Mouse (Mus musculus): Measurements from ENCODE around the gene Hoxc11. TPM values are rescaled to one million over a fixed set of nuclear protein-coding genes. Genes with fewer than 3 reads are reported as not detected.

Hoxc11 gene
- total RNA-seq, 2 experiments from 2014 or later, result not detected

- DNase-seq, result no peak
Observed at GRCm38 (mm10) chr15:102984925-102985324, 30.7 kb downstream of the Hoxc11 start.

- DNase-seq, result peak; percentile 69 to 81
Observed at GRCm38 (mm10) chr15:102987124-102987833, 33.1 kb downstream of the Hoxc11 start.

- no peak for DNase-seq
Observed at GRCm38 (mm10) chr15:102988078-102988477, 33.9 kb downstream of the Hoxc11 start.

GRCm38 (mm10) chr15:102990461-102991397 lies 36.5 kb downstream of the Hoxc11 start, which contains the start of gene Hoxc8:
Hoxc8 (plus strand) TSS chr15:102990607.
- no peak for DNase-seq

GRCm38 (mm10) chr15:102991782-102992181 lies 37.6 kb downstream of the Hoxc11 start:
- no peak for DNase-seq

GRCm38 (mm10) chr15:102992206-102992605 lies 38.0 kb downstream of the Hoxc11 start:
- DNase-seq, result no peak

GRCm38 (mm10) chr15:102992863-102993262 lies 38.6 kb downstream of the Hoxc11 start:
- DNase-seq, result no peak

GRCm38 (mm10) chr15:102996548-102996947 lies 42.3 kb downstream of the Hoxc11 start:
- no peak for DNase-seq

- DNase-seq, result no peak
Observed at GRCm38 (mm10) chr15:102997431-102997830, 43.2 kb downstream of the Hoxc11 start.

- DNase-seq, result no peak
Observed at GRCm38 (mm10) chr15:102997939-102998355, 43.7 kb downstream of the Hoxc11 start, which contains the start of gene Hoxc6. Hoxc6 (plus strand) TSS chr15:102998257.

GRCm38 (mm10) chr15:102998608-102999182 lies 44.5 kb downstream of the Hoxc11 start:
- DNase-seq, result no peak

GRCm38 (mm10) chr15:102999183-102999831 lies 45.1 kb downstream of the Hoxc11 start:
- DNase-seq, result no peak

GRCm38 (mm10) chr15:102999955-103000354 lies 45.7 kb downstream of the Hoxc11 start:
- DNase-seq, result no peak

- DNase-seq, result no peak
Observed at GRCm38 (mm10) chr15:103000501-103000901, 46.3 kb downstream of the Hoxc11 start.

GRCm38 (mm10) chr15:103001370-103001769 lies 47.1 kb downstream of the Hoxc11 start:
- no peak for DNase-seq

- DNase-seq, result no peak
Observed at GRCm38 (mm10) chr15:103002156-103002555, 47.9 kb downstream of the Hoxc11 start.

GRCm38 (mm10) chr15:103002821-103003448 lies 48.7 kb downstream of the Hoxc11 start:
- no peak for DNase-seq

GRCm38 (mm10) chr15:103005308-103005707 lies 51.1 kb downstream of the Hoxc11 start:
- no peak for DNase-seq

- no peak for DNase-seq
Observed at GRCm38 (mm10) chr15:103005797-103006196, 51.6 kb downstream of the Hoxc11 start.

- DNase-seq, result no peak
Observed at GRCm38 (mm10) chr15:103006326-103006725, 52.1 kb downstream of the Hoxc11 start.
